ENCODE assay signal across 24 mouse cellular contexts in the genomic region with DNA sequence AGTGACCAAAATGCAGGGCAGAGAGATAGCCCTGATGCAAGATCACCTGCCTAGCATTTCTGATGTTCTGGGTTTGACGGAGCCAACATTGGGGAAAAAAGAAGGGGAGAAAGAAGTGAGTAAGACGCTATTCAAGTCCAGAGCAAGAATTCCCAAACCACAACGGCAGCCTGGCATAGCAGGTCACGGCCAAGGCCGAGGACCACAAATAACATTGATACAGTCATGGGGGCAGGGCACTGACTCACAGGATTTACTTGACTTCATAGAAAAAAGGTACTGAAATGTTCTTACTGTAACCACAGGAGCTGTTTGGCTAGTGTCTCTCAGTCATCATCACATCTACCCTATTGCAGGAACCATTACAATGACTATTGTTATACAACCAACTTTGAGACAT.
DNase-seq lines count a peak whose midpoint lies in the region; ATAC-seq and TF ChIP-seq lines count a peak whose summit lies in the region.
"Had no signal": no experiment of that assay in that cellular context is flagged by ENCODE, and none has a peak within 500 bp of the region (broad histone marks: within the 10 kb centered on the region; RNA-seq: fewer than 3 reads in every experiment).

No protein-coding gene starts in this region.

- H3K4me1 ChIP-seq in heart, adult 2 months (ENCODE audit: control insufficient read depth, insufficient read depth, low read length): peaks cover 26% of the 10 kb centered on the region
- peaks cover 42% of the 10 kb centered on the region for H3K4me1 ChIP-seq in embryonic facial prominence, embryonic 13.5 days
- H3K4me1 ChIP-seq: liver, embryonic 15.5 days had no signal

- WGBS in heart, adult 2 months: 51% methylated on average over 5 of the region's 5 CpGs
- WGBS in embryonic facial prominence, embryonic 13.5 days: 85% methylated on average over 5 of the region's 5 CpGs

- H3K27me3 ChIP-seq in heart, adult 2 months (ENCODE audit: control insufficient read depth, insufficient read depth, low read length): no peaks in the 10 kb centered on the region
- no peaks in the 10 kb centered on the region for H3K27me3 ChIP-seq in Patski
- no peaks in the 10 kb centered on the region for H3K27me3 ChIP-seq in embryonic facial prominence, embryonic 13.5 days
- H3K27me3 ChIP-seq: heart, embryonic 15.5 days; limb, embryonic 15.5 days; liver, embryonic 15.5 days; neural tube, embryonic 13.5 days had no signal

- peaks cover 2% of the 10 kb centered on the region; the same call in 1 of the 2 replicates for H3K36me3 ChIP-seq in heart, adult 2 months (ENCODE audit: control insufficient read depth, insufficient read depth, low read length)
- H3K36me3 ChIP-seq in embryonic facial prominence, embryonic 13.5 days: peaks cover 6% of the 10 kb centered on the region; the same call in 1 of the 2 replicates
- H3K36me3 ChIP-seq: heart, embryonic 15.5 days; liver, embryonic 15.5 days; neural tube, embryonic 13.5 days had no signal

- peaks cover 6% of the 10 kb centered on the region for H3K79me2 ChIP-seq in heart, adult 2 months (replicated peaks; ENCODE audit: control insufficient read depth, insufficient read depth, low read length)

- TF ChIP-seq EP300 in heart, adult 2 months (IDR thresholded peaks at IDR 0.05; ENCODE audit: insufficient read depth, low read depth, low read length): no peak

- peak; percentile 44 for ATAC-seq in Patski
- ATAC-seq in embryonic facial prominence, embryonic 13.5 days (ENCODE audit: insufficient number of reproducible peaks, insufficient read depth, low FRiP score, low TSS enrichment, low read depth): no peak
- ATAC-seq: hindbrain, postnatal 0 days; intestine, postnatal 0 days had no signal

- H3K9me3 ChIP-seq in embryonic facial prominence, embryonic 13.5 days: 0 out of 2 replicates have a peak, but pooled peaks cover 7% of the 10 kb centered on the region
- H3K9me3 ChIP-seq: heart, embryonic 15.5 days; limb, embryonic 15.5 days; liver, embryonic 15.5 days had no signal

- TF ChIP-seq CTCF in heart, adult 2 months (IDR thresholded peaks at IDR 0.05): no peak
- no peak for TF ChIP-seq CTCF in Patski (IDR thresholded peaks at IDR 0.05)

- H3K4me2 ChIP-seq in embryonic facial prominence, embryonic 13.5 days: no peak overlapping the region
- H3K4me2 ChIP-seq: heart, embryonic 15.5 days; limb, embryonic 15.5 days; liver, embryonic 15.5 days; neural tube, embryonic 13.5 days had no signal

- DNase-seq in heart, adult 2 months: no peak
- DNase-seq in heart, adult 18-20 months: no peak
- DNase-seq in 3T3-L1 (ENCODE audit: low read depth, low spot score) (peak; percentile 88), Patski (ENCODE audit: low read depth, low spot score) (peak; percentile 53)
- no peak for DNase-seq in spleen, adult 18-20 months
- DNase-seq in embryo, embryonic 11 days: no peak
- no peak for DNase-seq in spleen, postnatal 4 days (ENCODE audit: low spot score in 2 of 2)
- DNase-seq: cerebellum, adult 18-20 months; cerebellum, postnatal 36 days; gastrocnemius, postnatal 10 days; heart, adult 11 months; kidney, postnatal 10 days; layer of hippocampus, postnatal 36 days; thymus, postnatal 25 days had no signal

- H3K4me3 ChIP-seq in heart, adult 2 months: no peak overlapping the region
- no peak overlapping the region for H3K4me3 ChIP-seq in embryonic facial prominence, embryonic 13.5 days
- H3K4me3 ChIP-seq: heart, embryonic 15.5 days; layer of hippocampus, adult 2 months; limb, embryonic 15.5 days; liver, embryonic 15.5 days; midbrain, embryonic 10.5 days; neural tube, embryonic 13.5 days had no signal

- intact Hi-C loops in heart, adult 2 months (cut with DNase I): no loop called here

- POLR2A ChIA-PET in Patski (lab: Charles Lee): interaction anchor here (1.0 kb wide), 1 partner anchor 12 kb away, joined by 3 read pairs; no protein-coding TSS in a partner anchor

- no peak overlapping the region for H3K9ac ChIP-seq in heart, adult 2 months (ENCODE audit: low read depth, low read length)
- H3K9ac ChIP-seq in embryonic facial prominence, embryonic 13.5 days: no peak overlapping the region
- H3K9ac ChIP-seq: heart, embryonic 15.5 days; limb, embryonic 15.5 days; liver, embryonic 15.5 days; neural tube, embryonic 13.5 days had no signal

- in situ Hi-C loops in Patski (cut with MboI; ENCODE audit: low pct_unique_long_range_greater_than_20kb): loop anchor here (5.0 kb wide), 1 partner anchor 67 kb away; the partner anchor contains the start of gene Apbb2

- H3K27ac ChIP-seq in heart, adult 2 months: peak overlapping the region; percentile 23; the same call in 1 of the 2 replicates
- peak overlapping the region; percentile 49 for H3K27ac ChIP-seq in embryonic facial prominence, embryonic 13.5 days
- H3K27ac ChIP-seq: heart, embryonic 15.5 days; hindbrain, postnatal 0 days; layer of hippocampus, adult 2 months; limb, embryonic 15.5 days; liver, embryonic 15.5 days; macrophage; midbrain, embryonic 10.5 days; neural tube, embryonic 13.5 days had no signal

- CTCF ChIA-PET in Patski (lab: Charles Lee): interaction anchor here (1.4 to 1.7 kb wide), 3 partner anchors 9 to 68 kb away, joined by 3 read pairs; partner anchors contain the start of gene Apbb2

- TF ChIP-seq POLR2A in heart, adult 2 months (IDR thresholded peaks at IDR 0.05; ENCODE audit: insufficient read depth, low read depth, low read length): no peak

Comparison
In these comparisons a context has a peak if more than half of its experiments do, and no peak if none do; other contexts are left out.
1. DNase-seq: peak in 3T3-L1 (single experiment) and Patski (single experiment); none in heart, adult 2 months (0 of 2), heart, adult 18-20 months (0 of 2), spleen, adult 18-20 months (0 of 2), embryo, embryonic 11 days (single experiment) and spleen, postnatal 4 days (0 of 2).